Mouse (Mus musculus): ENCODE measurements around the gene Sell. TPM values are rescaled to one million over a fixed set of nuclear protein-coding genes. Genes with fewer than 3 reads are reported as not detected.

The Sell gene
- polyA plus RNA-seq, 1 experiment from 2014 or later = 0.15 TPM

DNA sequence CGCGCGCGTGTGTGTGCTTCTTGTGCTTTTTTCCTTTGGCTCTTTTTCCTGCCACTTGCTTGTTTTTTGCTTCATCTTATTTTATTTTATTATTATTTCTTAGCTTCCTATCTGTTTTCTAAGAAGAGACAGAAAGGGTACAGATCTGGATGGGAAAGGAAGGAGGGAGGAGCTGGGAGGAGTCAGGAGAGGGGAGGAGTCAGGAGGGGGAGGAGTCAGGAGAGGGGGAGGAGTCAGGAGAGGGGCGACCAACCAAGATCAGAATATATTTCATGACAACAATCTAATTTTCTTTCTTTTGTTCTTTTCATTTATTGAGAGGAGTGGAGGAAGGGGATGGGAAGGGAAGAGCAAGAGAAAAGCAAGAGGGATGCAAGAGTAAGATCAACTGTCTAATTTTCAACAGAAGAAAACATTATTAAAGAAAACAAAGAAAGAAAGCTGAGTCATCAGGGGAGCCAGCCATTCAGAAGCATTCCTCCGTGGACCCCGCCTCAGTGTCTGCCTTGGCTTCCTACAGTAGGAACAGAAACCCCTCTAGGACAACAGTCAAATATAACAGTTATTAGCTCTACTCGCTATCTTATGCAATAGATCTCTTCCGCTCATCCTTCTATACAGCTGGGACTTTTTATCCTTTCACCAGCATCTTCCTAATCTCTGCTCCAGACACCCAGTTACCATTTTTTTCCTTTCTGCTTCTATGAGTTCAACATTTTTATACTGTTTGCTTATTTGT, 49.0 kb downstream of the Sell start:
- no peaks in the 10 kb centered on the region for H3K4me1 ChIP-seq (ENCODE audit: control insufficient read depth, insufficient read depth, low read length)
- no peak overlapping the region for H3K9ac ChIP-seq (ENCODE audit: low read length)
- DNase-seq (ENCODE audit: low spot score) (no peak), ATAC-seq (no peak)
- H3K4me3 ChIP-seq (ENCODE audit: low read depth, low read length) = no peak overlapping the region
- no peak overlapping the region for H3K4me2 ChIP-seq (ENCODE audit: low read length)
- no peak overlapping the region for H3K27ac ChIP-seq (ENCODE audit: low read depth, low read length)
- H3K36me3 ChIP-seq (ENCODE audit: control insufficient read depth, insufficient read depth, low read length) = no peaks in the 10 kb centered on the region
- 93% methylated on average over 9 of the region's 9 CpGs for WGBS
- no peaks in the 10 kb centered on the region for H3K27me3 ChIP-seq (replicated peaks; ENCODE audit: control insufficient read depth, insufficient read depth, low read length)
- no peaks in the 10 kb centered on the region for H3K9me3 ChIP-seq (replicated peaks; ENCODE audit: control insufficient read depth, low read length)

GRCm38 (mm10) chr1:164114280-164114679, 52.5 kb downstream of the Sell start:
- Histone ChIP-seq H3K27me3 (replicated peaks; ENCODE audit: control insufficient read depth, insufficient read depth, low read length) (no peaks in the 10 kb centered on the region), H3K9me3 (replicated peaks; ENCODE audit: control insufficient read depth, low read length) (no peaks in the 10 kb centered on the region), H3K9ac (ENCODE audit: low read length) (no peak overlapping the region), H3K4me2 (ENCODE audit: low read length) (no peak overlapping the region), H3K4me3 (ENCODE audit: low read depth, low read length) (no peak overlapping the region), H3K4me1 (ENCODE audit: control insufficient read depth, insufficient read depth, low read length) (no peaks in the 10 kb centered on the region), H3K27ac (ENCODE audit: low read depth, low read length) (no peak overlapping the region), H3K36me3 (ENCODE audit: control insufficient read depth, insufficient read depth, low read length) (no peaks in the 10 kb centered on the region)
- DNase-seq (ENCODE audit: low spot score) (no peak), ATAC-seq (no peak)
- WGBS = 86% methylated on average over 5 of the region's 5 CpGs

GRCm38 (mm10) chr1:164114947-164115493, 53.2 kb downstream of the Sell start, which contains the start of gene Selp:
Gene Selp, plus strand, starts transcription at chr1:164115264.
- Histone ChIP-seq H3K4me2 (ENCODE audit: low read length) (no peak within 1 kb of the TSS), H3K27ac (ENCODE audit: low read depth, low read length) (no peak within 1 kb of the TSS), H3K9me3 (replicated peaks; ENCODE audit: control insufficient read depth, low read length) (no peaks in the 10 kb centered on the region), H3K4me3 (ENCODE audit: low read depth, low read length) (no peak within 1 kb of the TSS), H3K4me1 (ENCODE audit: control insufficient read depth, insufficient read depth, low read length) (no peaks in the 10 kb centered on the region), H3K36me3 (ENCODE audit: control insufficient read depth, insufficient read depth, low read length) (no peaks in the 10 kb centered on the region), H3K27me3 (replicated peaks; ENCODE audit: control insufficient read depth, insufficient read depth, low read length) (no peaks in the 10 kb centered on the region), H3K9ac (ENCODE audit: low read length) (no peak within 1 kb of the TSS)
- DNase-seq (ENCODE audit: low spot score) (peak; percentile 1), ATAC-seq (no peak)
- 57% methylated on average over 8 of the region's 8 CpGs for WGBS

GRCm38 (mm10) chr1:164115647-164116046, 53.9 kb downstream of the Sell start:
- Histone ChIP-seq H3K4me2 (ENCODE audit: low read length) (no peak overlapping the region), H3K9me3 (replicated peaks; ENCODE audit: control insufficient read depth, low read length) (no peaks in the 10 kb centered on the region), H3K9ac (ENCODE audit: low read length) (no peak overlapping the region), H3K27me3 (replicated peaks; ENCODE audit: control insufficient read depth, insufficient read depth, low read length) (no peaks in the 10 kb centered on the region), H3K4me1 (ENCODE audit: control insufficient read depth, insufficient read depth, low read length) (no peaks in the 10 kb centered on the region), H3K4me3 (ENCODE audit: low read depth, low read length) (no peak overlapping the region), H3K27ac (ENCODE audit: low read depth, low read length) (no peak overlapping the region), H3K36me3 (ENCODE audit: control insufficient read depth, insufficient read depth, low read length) (no peaks in the 10 kb centered on the region)
- DNase-seq (ENCODE audit: low spot score) = peak; percentile 1
- 43% methylated on average over 6 of the region's 6 CpGs for WGBS
- no peak for ATAC-seq

DNA sequence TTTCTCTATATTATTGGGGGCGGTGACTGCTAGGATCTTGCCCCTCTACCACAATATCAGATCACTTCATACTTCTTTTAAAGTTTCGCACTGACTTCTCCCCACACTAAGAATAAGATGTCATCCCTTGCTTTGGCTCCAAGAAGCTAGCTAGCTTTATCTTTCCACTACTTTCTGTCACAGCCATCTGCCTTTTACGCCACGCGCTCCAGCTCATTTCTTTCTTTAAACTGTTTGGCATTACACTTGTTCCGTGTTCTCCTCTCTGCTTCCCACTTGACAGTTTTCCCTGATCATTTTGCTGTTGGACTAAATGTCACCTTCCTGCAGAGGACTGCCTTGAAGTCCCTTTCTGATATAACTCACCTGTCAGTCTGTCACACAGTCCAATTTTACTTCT, 56.1 kb downstream of the Sell start:
- ATAC-seq = no peak
- WGBS = 92% methylated on average over 6 of the region's 6 CpGs
- no peak for DNase-seq (ENCODE audit: low spot score)
- Histone ChIP-seq H3K9ac (ENCODE audit: low read length) (no peak overlapping the region), H3K4me3 (ENCODE audit: low read depth, low read length) (no peak overlapping the region), H3K27me3 (replicated peaks; ENCODE audit: control insufficient read depth, insufficient read depth, low read length) (no peaks in the 10 kb centered on the region), H3K36me3 (ENCODE audit: control insufficient read depth, insufficient read depth, low read length) (no peaks in the 10 kb centered on the region), H3K9me3 (replicated peaks; ENCODE audit: control insufficient read depth, low read length) (no peaks in the 10 kb centered on the region), H3K4me2 (ENCODE audit: low read length) (no peak overlapping the region), H3K27ac (ENCODE audit: low read depth, low read length) (no peak overlapping the region), H3K4me1 (ENCODE audit: control insufficient read depth, insufficient read depth, low read length) (no peaks in the 10 kb centered on the region)

DNA sequence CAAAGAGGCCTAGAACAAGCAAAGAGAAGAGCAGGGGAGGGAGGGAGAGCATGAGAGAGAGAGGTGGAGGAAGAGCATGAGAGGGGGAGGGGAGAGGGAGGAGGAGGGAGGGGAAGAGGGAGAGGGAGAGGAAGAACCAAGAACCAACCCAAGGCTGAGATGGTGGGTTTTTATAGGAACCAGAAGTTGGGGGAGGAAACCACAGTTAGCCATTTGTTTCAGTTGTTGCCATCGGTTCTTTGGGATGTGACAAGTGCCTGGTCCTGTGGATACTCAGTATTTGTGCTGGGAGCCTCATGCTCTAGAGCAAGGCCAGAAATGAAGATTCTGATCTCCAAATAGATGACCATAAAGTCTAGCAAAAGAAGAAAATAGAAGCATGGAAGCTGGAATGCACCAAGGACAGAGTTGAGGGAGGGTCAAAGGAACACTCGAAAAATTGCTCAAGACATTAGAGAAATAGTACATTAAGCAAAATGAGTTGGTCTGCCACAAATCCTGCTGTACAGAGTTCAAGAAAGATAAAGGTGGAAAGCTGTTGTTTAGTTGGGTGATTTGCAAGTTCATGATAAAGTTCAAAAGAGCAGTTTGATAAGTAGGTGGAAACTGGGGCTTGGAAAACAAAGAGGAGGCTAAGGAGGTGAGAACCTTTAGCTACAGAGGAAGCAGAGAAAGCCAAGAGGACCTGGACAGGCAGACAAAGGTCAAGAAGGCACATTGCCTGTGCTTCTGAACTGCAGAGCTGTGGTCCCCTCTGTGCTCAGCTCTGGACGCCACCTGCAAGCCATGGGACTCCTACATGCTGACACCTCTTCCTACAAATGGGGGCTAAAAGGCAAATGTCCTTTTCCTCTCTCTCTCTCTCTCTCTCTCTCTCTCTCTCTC, 58.4 kb downstream of the Sell start:
- DNase-seq (ENCODE audit: low spot score) (no peak), ATAC-seq (no peak)
- 93% methylated on average over 3 of the region's 3 CpGs for WGBS
- Histone ChIP-seq H3K4me3 (ENCODE audit: low read depth, low read length) (no peak overlapping the region), H3K9ac (ENCODE audit: low read length) (no peak overlapping the region), H3K4me1 (ENCODE audit: control insufficient read depth, insufficient read depth, low read length) (no peaks in the 10 kb centered on the region), H3K27me3 (replicated peaks; ENCODE audit: control insufficient read depth, insufficient read depth, low read length) (no peaks in the 10 kb centered on the region), H3K27ac (ENCODE audit: low read depth, low read length) (no peak overlapping the region), H3K36me3 (ENCODE audit: control insufficient read depth, insufficient read depth, low read length) (no peaks in the 10 kb centered on the region), H3K4me2 (ENCODE audit: low read length) (no peak overlapping the region), H3K9me3 (replicated peaks; ENCODE audit: control insufficient read depth, low read length) (no peaks in the 10 kb centered on the region)

- H3K9ac ChIP-seq (ENCODE audit: low read length) = no peak overlapping the region
- H3K9me3 ChIP-seq (replicated peaks; ENCODE audit: control insufficient read depth, low read length) = no peaks in the 10 kb centered on the region
- ATAC-seq (no peak), DNase-seq (ENCODE audit: low spot score) (no peak)
- no peaks in the 10 kb centered on the region for H3K4me1 ChIP-seq (ENCODE audit: control insufficient read depth, insufficient read depth, low read length)
- H3K36me3 ChIP-seq (ENCODE audit: control insufficient read depth, insufficient read depth, low read length) = no peaks in the 10 kb centered on the region
- H3K27ac ChIP-seq (ENCODE audit: low read depth, low read length) = no peak overlapping the region
- H3K4me3 ChIP-seq (ENCODE audit: low read depth, low read length) = no peak overlapping the region
- WGBS = 92% methylated on average over 3 of the region's 3 CpGs
- H3K27me3 ChIP-seq (replicated peaks; ENCODE audit: control insufficient read depth, insufficient read depth, low read length) = no peaks in the 10 kb centered on the region
- H3K4me2 ChIP-seq (ENCODE audit: low read length) = no peak overlapping the region
These were observed 59.0 kb downstream of the Sell start for GRCm38 (mm10) chr1:164120777-164121158.

DNA sequence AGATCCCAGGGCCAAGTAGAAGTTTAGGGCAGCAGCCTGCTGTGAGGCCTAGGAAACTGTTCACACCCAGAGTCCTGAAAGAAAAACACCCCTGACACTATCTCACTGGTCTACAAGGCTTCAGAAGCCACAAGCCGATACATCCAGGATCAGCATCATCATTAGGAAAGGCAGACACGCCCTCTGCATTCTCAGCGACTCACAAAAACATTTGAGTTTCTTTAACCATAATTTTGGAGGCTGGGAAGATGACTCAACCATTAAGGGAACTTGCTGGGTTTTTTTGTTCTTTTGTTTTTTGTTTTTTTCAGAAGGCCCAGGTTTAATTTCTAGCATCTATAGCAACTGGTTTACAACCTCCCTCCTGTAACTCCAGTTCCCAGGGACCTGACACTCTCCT, 62.1 kb downstream of the Sell start:
- WGBS = 69% methylated on average over 3 of the region's 3 CpGs
- H3K9me3 ChIP-seq (replicated peaks; ENCODE audit: control insufficient read depth, low read length) = no peaks in the 10 kb centered on the region
- H3K4me1 ChIP-seq (ENCODE audit: control insufficient read depth, insufficient read depth, low read length) = no peaks in the 10 kb centered on the region
- H3K27ac ChIP-seq (ENCODE audit: low read depth, low read length) = no peak overlapping the region
- no peak for ATAC-seq
- DNase-seq (ENCODE audit: low spot score) = no peak
- no peaks in the 10 kb centered on the region for H3K27me3 ChIP-seq (replicated peaks; ENCODE audit: control insufficient read depth, insufficient read depth, low read length)
- H3K9ac ChIP-seq (ENCODE audit: low read length) = no peak overlapping the region
- no peak overlapping the region for H3K4me2 ChIP-seq (ENCODE audit: low read length)
- no peaks in the 10 kb centered on the region for H3K36me3 ChIP-seq (ENCODE audit: control insufficient read depth, insufficient read depth, low read length)
- no peak overlapping the region for H3K4me3 ChIP-seq (ENCODE audit: low read depth, low read length)

- H3K27ac ChIP-seq (ENCODE audit: low read depth, low read length) = no peak overlapping the region
- no peaks in the 10 kb centered on the region for H3K4me1 ChIP-seq (ENCODE audit: control insufficient read depth, insufficient read depth, low read length)
- H3K4me3 ChIP-seq (ENCODE audit: low read depth, low read length) = no peak overlapping the region
- ATAC-seq (no peak), DNase-seq (ENCODE audit: low spot score) (no peak)
- 76% methylated on average over 3 of the region's 3 CpGs for WGBS
- H3K4me2 ChIP-seq (ENCODE audit: low read length) = no peak overlapping the region
- no peaks in the 10 kb centered on the region for H3K9me3 ChIP-seq (replicated peaks; ENCODE audit: control insufficient read depth, low read length)
- H3K36me3 ChIP-seq (ENCODE audit: control insufficient read depth, insufficient read depth, low read length) = no peaks in the 10 kb centered on the region
- no peaks in the 10 kb centered on the region for H3K27me3 ChIP-seq (replicated peaks; ENCODE audit: control insufficient read depth, insufficient read depth, low read length)
- no peak overlapping the region for H3K9ac ChIP-seq (ENCODE audit: low read length)
These were observed 68.2 kb downstream of the Sell start for GRCm38 (mm10) chr1:164130013-164130412.
